Mouse (Mus musculus): ENCODE measurements at regions not wholly inside any gene's neighbourhood (a gene's known extent, or its start where the extent isn't known, plus 50 kb on each side); places are given as distances from the start of the nearest gene placed in this dataset.
A peak's percentile ranks its signal among the peaks of the same experiment; 100 is the strongest.

- DNase-seq (ENCODE audit: low read depth, low spot score) = no peak
These were observed 74.8 kb upstream of the Slc25a13 start for GRCm38 (mm10) chr6:6291781-6292180.

- no peak for DNase-seq (ENCODE audit: low read depth, low spot score)
These were observed 73.5 kb upstream of the Slc25a13 start for GRCm38 (mm10) chr6:6290427-6290826.

GRCm38 (mm10) chr6:6289806-6290205 lies 72.8 kb upstream of the Slc25a13 start:
- peak; percentile 13 for DNase-seq (ENCODE audit: low read depth, low spot score)

GRCm38 (mm10) chr6:6280812-6281568 lies 64.0 kb upstream of the Slc25a13 start:
- DNase-seq (ENCODE audit: low read depth, low spot score) = no peak

GRCm38 (mm10) chr6:6279646-6280045 lies 62.7 kb upstream of the Slc25a13 start:
- no peak for DNase-seq (ENCODE audit: low read depth, low spot score)

- no peak for DNase-seq (ENCODE audit: low read depth, low spot score)
These were observed 53.6 kb upstream of the Slc25a13 start for GRCm38 (mm10) chr6:6270545-6270944.

All from retina, adult 2 months (tissue).